Mouse (Mus musculus) heart, postnatal 4 days (tissue): Measurements from ENCODE around the gene Scnn1g. TPM values are rescaled to one million over a fixed set of nuclear protein-coding genes. Genes with fewer than 3 reads are reported as not detected.

ENCODE experiments used
- DNase-seq: peaks from one replicate; pipeline ENCODE4 v3.0.0; 2021
- total RNA-seq, 2 experiments: library from RNA; stranded (reverse); gene quantifications; 2 replicates each; pipeline ENCODE4 v1.2.3; 2021

The Scnn1g gene
- total RNA-seq, 2 experiments from 2014 or later, result not detected

- DNase-seq, result no peak
Measured at GRCm38 (mm10) chr7:121778980-121779379, 44.7 kb downstream of the Scnn1g start.

GRCm38 (mm10) chr7:121779409-121779808 lies 45.1 kb downstream of the Scnn1g start:
- no peak for DNase-seq

- no peak for DNase-seq
Measured at GRCm38 (mm10) chr7:121782188-121782909, 48.1 kb downstream of the Scnn1g start.

GRCm38 (mm10) chr7:121785651-121786228 lies 51.5 kb downstream of the Scnn1g start:
- DNase-seq, result no peak

- DNase-seq, result no peak
Measured at GRCm38 (mm10) chr7:121797781-121798180, 63.5 kb downstream of the Scnn1g start.

GRCm38 (mm10) chr7:121802471-121802870 lies 68.2 kb downstream of the Scnn1g start:
- DNase-seq, result peak; percentile 21

GRCm38 (mm10) chr7:121803011-121803410 lies 68.7 kb downstream of the Scnn1g start:
- DNase-seq, result no peak

- DNase-seq, result no peak
Measured at GRCm38 (mm10) chr7:121805811-121806496, 71.7 kb downstream of the Scnn1g start.

- no peak for DNase-seq
Measured at GRCm38 (mm10) chr7:121807726-121808580, 73.7 kb downstream of the Scnn1g start.

Other genes with a start within 250 kb of the Scnn1g start
- 1 to 10 TPM; 7.9 to 8.3 TPM for gene Usp31, start 27.2 kb upstream of the Scnn1g start, total RNA-seq
- under 1 TPM in 1 of 2 experiments, not detected in 1; 0.10 TPM for gene Scnn1b, start 130.6 kb downstream of the Scnn1g start, total RNA-seq
- 10 to 100 TPM; 15.9 to 16.0 TPM for gene Cog7, start 247.2 kb downstream of the Scnn1g start, total RNA-seq